Mouse (Mus musculus): ENCODE data around the gene Il3ra. TPM values are rescaled to one million over a fixed set of nuclear protein-coding genes. Genes with fewer than 3 reads are reported as not detected.

Gene Il3ra
- polyA plus RNA-seq, 1 experiment from 2014 or later: 3.9 TPM

DNA sequence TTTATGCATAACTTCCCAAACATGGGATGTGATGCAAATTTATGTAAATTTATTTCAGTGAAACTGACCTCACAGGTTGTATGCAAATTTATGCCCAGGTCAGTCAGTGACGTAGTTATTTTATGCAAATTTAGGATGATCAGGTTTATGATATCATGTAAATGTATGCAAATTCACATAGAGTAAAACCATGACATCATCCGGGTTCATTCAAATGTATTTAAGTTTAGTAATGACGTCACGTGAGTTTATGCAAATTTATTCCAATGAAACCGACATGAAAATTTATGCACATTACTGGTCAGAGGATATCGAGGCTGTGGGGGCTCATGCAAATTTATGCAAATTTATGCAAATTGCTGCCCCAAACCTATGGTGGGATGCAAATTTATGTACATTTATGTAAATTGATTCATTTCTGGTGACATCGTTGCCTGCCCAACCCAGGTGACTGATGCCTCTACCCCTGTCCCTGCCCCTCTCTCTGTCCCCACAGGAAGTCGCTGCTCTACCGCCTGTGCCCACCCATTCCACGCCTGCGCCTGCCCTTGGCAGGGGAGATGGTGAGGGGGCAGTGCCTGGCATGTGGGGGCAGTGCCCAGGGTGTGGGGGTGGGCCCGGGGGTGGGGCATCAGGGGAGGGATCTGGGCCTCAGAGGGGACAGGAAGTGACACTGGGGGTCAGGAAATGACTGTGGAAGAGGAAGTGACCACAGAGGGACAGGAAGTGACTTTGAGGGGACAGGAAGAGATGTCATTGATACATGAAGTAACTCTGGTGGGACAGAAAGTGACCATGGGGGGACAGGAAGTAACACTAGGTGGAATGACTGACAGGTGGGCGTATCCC lies 8.7 kb downstream of the Il3ra start:
- TF ChIP-seq CTCF (IDR thresholded peaks at IDR 0.05; ENCODE audit: low read depth): no peak
- TF ChIP-seq EP300 (optimal IDR thresholded peaks at IDR 0.05): no peak
- Histone ChIP-seq H3K4me3 (ENCODE audit: low read depth, low read length) (no peak overlapping the region), H3K4me2 (replicated peaks; ENCODE audit: low read depth) (no peak overlapping the region), H3K4me1 (replicated peaks; ENCODE audit: control insufficient read depth, insufficient read depth) (no peaks in the 10 kb centered on the region), H3K27me3 (ENCODE audit: control insufficient read depth, insufficient read depth, low read length) (no peaks in the 10 kb centered on the region), H3K9me3 (ENCODE audit: control insufficient read depth, low read length) (peaks cover 7% of the 10 kb centered on the region; the same call in 1 of the 2 replicates), H3K27ac (replicated peaks) (no peak overlapping the region), H3K36me3 (ENCODE audit: control insufficient read depth, insufficient read depth, low read length) (no peaks in the 10 kb centered on the region), H3K9ac (ENCODE audit: low read length) (no peak overlapping the region)
- ATAC-seq (ENCODE audit: low FRiP score, low TSS enrichment) (peak; percentile 15; the same call in 1 of the 2 replicates), DNase-seq (ENCODE audit: low spot score) (no peak)
- 94% methylated on average over 13 of the region's 13 CpGs for WGBS

DNA sequence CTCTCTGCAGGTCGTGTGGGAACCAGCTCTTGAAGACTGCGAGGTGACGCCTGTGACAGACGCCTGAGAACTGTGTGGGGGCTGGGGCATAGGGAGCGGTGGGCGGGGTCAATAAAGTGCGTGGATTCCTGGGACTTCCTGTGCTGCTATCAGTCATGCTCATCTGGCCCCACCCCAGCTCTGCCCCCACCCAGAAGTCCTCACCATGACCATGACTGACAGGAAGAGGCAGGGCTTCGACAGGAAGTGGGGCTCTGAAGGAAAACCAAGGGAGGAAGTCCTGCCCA lies 9.2 kb downstream of the Il3ra start:
- no peak overlapping the region for H3K4me3 ChIP-seq (ENCODE audit: low read depth, low read length)
- H3K27ac ChIP-seq (replicated peaks): no peak overlapping the region
- ATAC-seq (ENCODE audit: low FRiP score, low TSS enrichment) (peak; percentile 43; the same call in 1 of the 2 replicates), DNase-seq (ENCODE audit: low spot score) (peak; percentile 19)
- WGBS: 98% methylated on average over 8 of the region's 8 CpGs
- no peaks in the 10 kb centered on the region for H3K36me3 ChIP-seq (ENCODE audit: control insufficient read depth, insufficient read depth, low read length)
- peaks cover 5% of the 10 kb centered on the region; the same call in 1 of the 2 replicates for H3K9me3 ChIP-seq (ENCODE audit: control insufficient read depth, low read length)
- H3K4me2 ChIP-seq (replicated peaks; ENCODE audit: low read depth): no peak overlapping the region
- H3K27me3 ChIP-seq (ENCODE audit: control insufficient read depth, insufficient read depth, low read length): no peaks in the 10 kb centered on the region
- no peak overlapping the region for H3K9ac ChIP-seq (ENCODE audit: low read length)
- no peaks in the 10 kb centered on the region for H3K4me1 ChIP-seq (replicated peaks; ENCODE audit: control insufficient read depth, insufficient read depth)
- TF ChIP-seq CTCF (IDR thresholded peaks at IDR 0.05; ENCODE audit: low read depth): no peak
- TF ChIP-seq EP300 (optimal IDR thresholded peaks at IDR 0.05): no peak

DNA sequence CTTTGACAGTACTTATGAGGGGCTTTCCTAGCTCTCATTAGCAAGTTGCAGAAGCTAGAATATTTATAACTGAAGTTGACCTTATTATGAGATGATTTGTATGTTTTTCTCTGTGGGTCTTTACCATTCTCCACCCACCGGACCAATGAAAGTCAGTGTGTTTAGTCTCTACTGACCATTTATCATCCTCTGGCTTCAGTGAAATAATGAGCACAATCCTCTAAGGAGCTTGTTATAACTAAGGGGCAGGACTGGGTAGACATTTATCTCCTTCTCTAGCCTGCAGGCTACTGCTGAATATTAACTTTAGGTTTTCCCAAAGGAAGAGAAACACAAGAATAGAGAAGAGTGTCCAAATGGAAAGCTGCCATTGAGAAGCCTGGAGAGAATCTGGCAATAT lies 49.5 kb downstream of the Il3ra start:
- no peak for ATAC-seq (ENCODE audit: low FRiP score, low TSS enrichment)
- H3K4me1 ChIP-seq (replicated peaks; ENCODE audit: control insufficient read depth, insufficient read depth): no peaks in the 10 kb centered on the region
- no peak overlapping the region for H3K27ac ChIP-seq (replicated peaks)
- DNase-seq (ENCODE audit: low spot score): no peak
- no peaks in the 10 kb centered on the region for H3K36me3 ChIP-seq (ENCODE audit: control insufficient read depth, insufficient read depth, low read length)
- no peaks in the 10 kb centered on the region for H3K9me3 ChIP-seq (ENCODE audit: control insufficient read depth, low read length)
- H3K4me2 ChIP-seq (replicated peaks; ENCODE audit: low read depth): no peak overlapping the region
- TF ChIP-seq EP300 (optimal IDR thresholded peaks at IDR 0.05) (no peak), CTCF (IDR thresholded peaks at IDR 0.05; ENCODE audit: low read depth) (no peak)
- H3K9ac ChIP-seq (ENCODE audit: low read length): no peak overlapping the region
- H3K27me3 ChIP-seq (ENCODE audit: control insufficient read depth, insufficient read depth, low read length): no peaks in the 10 kb centered on the region
- H3K4me3 ChIP-seq (ENCODE audit: low read depth, low read length): no peak overlapping the region
- WGBS: 72% methylated on average over 1 of the region's 1 CpGs

DNA sequence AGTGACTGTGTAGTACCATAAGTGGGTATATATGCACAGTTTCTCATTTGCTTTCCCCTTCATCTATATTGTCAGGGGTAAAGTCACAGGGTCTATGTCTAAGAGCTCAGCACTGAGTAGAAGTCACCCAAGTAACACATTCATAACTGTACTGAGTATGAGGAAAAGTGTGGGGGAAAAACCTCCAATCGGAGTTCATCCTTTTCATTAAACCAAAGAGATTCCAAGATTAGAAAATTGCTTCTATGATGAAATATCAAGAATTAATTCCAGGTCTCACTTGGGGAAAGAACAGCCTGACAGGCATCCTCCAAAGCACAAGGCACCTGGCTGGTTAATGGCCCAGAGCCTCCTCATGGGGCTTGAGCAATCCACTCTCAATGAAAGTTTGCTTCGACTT lies 54.9 kb downstream of the Il3ra start, which contains the start of gene Olfr721-ps1:
Gene Olfr721-ps1, plus strand, starts transcription at position 301 of the 400 bp plus-strand sequence.
- DNase-seq (ENCODE audit: low spot score) (no peak), ATAC-seq (ENCODE audit: low FRiP score, low TSS enrichment) (no peak)
- no peak for TF ChIP-seq CTCF (IDR thresholded peaks at IDR 0.05; ENCODE audit: low read depth)
- no peak for TF ChIP-seq EP300 (optimal IDR thresholded peaks at IDR 0.05)
- no peaks in the 10 kb centered on the region for H3K4me1 ChIP-seq (replicated peaks; ENCODE audit: control insufficient read depth, insufficient read depth)
- no peak within 1 kb of the TSS for H3K4me3 ChIP-seq (ENCODE audit: low read depth, low read length)
- H3K4me2 ChIP-seq (replicated peaks; ENCODE audit: low read depth): no peak within 1 kb of the TSS
- H3K9ac ChIP-seq (ENCODE audit: low read length): no peak within 1 kb of the TSS
- 67% methylated on average over 2 of the region's 2 CpGs for WGBS
- no peaks in the 10 kb centered on the region for H3K36me3 ChIP-seq (ENCODE audit: control insufficient read depth, insufficient read depth, low read length)
- no peak within 1 kb of the TSS for H3K27ac ChIP-seq (replicated peaks)
- no peaks in the 10 kb centered on the region for H3K9me3 ChIP-seq (ENCODE audit: control insufficient read depth, low read length)
- H3K27me3 ChIP-seq (ENCODE audit: control insufficient read depth, insufficient read depth, low read length): no peaks in the 10 kb centered on the region

Other genes starting within 250 kb of the Il3ra start
- gene Psmd6, start 225.3 kb upstream of the Il3ra start, polyA plus RNA-seq (2015; fragmentation: Nextera tagmentation; extraction: Ambion mirVana): 161 and 168 TPM in 2 replicates
- not detected in 2 replicates for gene Olfr720, start 159.4 kb upstream of the Il3ra start, polyA plus RNA-seq (2015; fragmentation: Nextera tagmentation; extraction: Ambion mirVana)
- gene Olfr31, start 23.4 kb upstream of the Il3ra start, polyA plus RNA-seq (2015; fragmentation: Nextera tagmentation; extraction: Ambion mirVana): 0.02 TPM in 1 of 2 replicates, not detected in the other
- gene Olfr721-ps1, start 55.0 kb downstream of the Il3ra start, polyA plus RNA-seq (2015; fragmentation: Nextera tagmentation; extraction: Ambion mirVana): not detected in 2 replicates